Mouse (Mus musculus) forebrain, embryonic 15.5 days (tissue): Measurements from ENCODE around the gene Patj. TPM values are rescaled to one million over a fixed set of nuclear protein-coding genes. Genes with fewer than 3 reads are reported as not detected.
"Not testable (repeated sequence)": the region's sequence is repeated elsewhere in the genome, so short reads cannot be mapped to it uniquely, and the experiment has no call there.

ENCODE experiments used
- ATAC-seq: fragments of 200-750 bp; cut with Nextera tagmentation; replicated peaks from 2 replicates; pipeline ENCODE4 v1.8.0; 2017; ENCODE audit warnings: mild to moderate bottlenecking, moderate TSS enrichment, moderate library complexity
- H3K27ac ChIP-seq: fragments of 300-500 bp; sonication (generic); replicated peaks from 2 replicates; pipeline ENCODE4 v1.5.1; 2015; ENCODE audit warnings: mild to moderate bottlenecking, inconsistent platforms
- H3K27me3 ChIP-seq: fragments of 300-500 bp; sonication (generic); 2 replicates; pipeline ENCODE4 v1.6.1; 2015; ENCODE audit warnings: inconsistent platforms
- H3K36me3 ChIP-seq: fragments of 300-500 bp; sonication (generic); 2 replicates; pipeline ENCODE4 v1.6.1; 2015; ENCODE audit warnings: mild to moderate bottlenecking, inconsistent platforms
- H3K4me1 ChIP-seq: fragments of 300-500 bp; sonication (generic); 2 replicates; pipeline ENCODE4 v1.6.1; 2015; ENCODE audit warnings: inconsistent platforms
- H3K4me2 ChIP-seq: fragments of 300-500 bp; sonication (generic); replicated peaks from 2 replicates; pipeline ENCODE4 v1.6.1; 2015; ENCODE audit warnings: mild to moderate bottlenecking, inconsistent platforms
- H3K4me3 ChIP-seq: fragments of 300-500 bp; sonication (generic); 2 replicates; pipeline ENCODE4 v1.5.1; 2015; ENCODE audit warnings: mild to moderate bottlenecking, inconsistent platforms
- H3K9ac ChIP-seq: fragments of 300-500 bp; sonication (generic); replicated peaks from 2 replicates; pipeline ENCODE4 v1.6.1; 2015; ENCODE audit warnings: mild to moderate bottlenecking, inconsistent platforms
- H3K9me3 ChIP-seq: fragments of 300-500 bp; sonication (generic); 2 replicates; pipeline ENCODE4 v1.6.1; 2016; ENCODE audit warnings: inconsistent platforms
- WGBS: fragments of 180-500 bp; shearing (Covaris S2); methylation state at CpG from one replicate; pipeline ENCODE4 v1.1.7; 2015; ENCODE audit warnings: mixed read lengths; 5-methylcytosine and 5-hydroxymethylcytosine counted together
- polyA plus RNA-seq: library from polyadenylated mRNA; unstranded; fragments of >200 nt; fragmentation: Nextera tagmentation; extraction: Ambion mirVana; gene quantifications from 2 replicates; pipeline ENCODE4 v1.2.1, GENCODE M21; 2015

Patj gene
- polyA plus RNA-seq, 1 experiment from 2014 or later: 7.1 TPM

DNA sequence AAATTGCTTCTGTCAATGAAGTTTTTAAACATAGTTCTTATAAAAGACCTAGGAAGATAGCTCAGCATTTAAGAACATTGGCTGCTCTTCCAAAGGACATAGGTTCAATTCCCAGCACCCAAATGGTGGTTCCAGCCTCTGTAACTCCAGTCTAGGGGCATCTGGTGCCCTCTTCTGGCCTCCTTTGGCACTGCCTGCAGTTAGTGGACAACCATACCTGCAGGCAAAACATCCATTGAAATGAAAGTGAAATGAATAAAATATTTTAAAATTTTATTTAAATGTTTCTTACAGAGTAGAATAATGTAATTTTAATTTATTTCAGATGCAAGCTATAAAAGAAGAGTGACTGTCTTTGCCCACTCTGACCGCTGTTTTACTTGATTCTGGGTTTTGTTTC, 294.4 kb downstream of the Patj start:
- H3K4me1 ChIP-seq: peaks cover 14% of the 10 kb centered on the region
- no peak for ATAC-seq
- 90% methylated on average over 1 of the region's 1 CpGs for WGBS
- H3K9me3 ChIP-seq: no peaks in the 10 kb centered on the region
- H3K27me3 ChIP-seq: no peaks in the 10 kb centered on the region
- no peaks in the 10 kb centered on the region for H3K36me3 ChIP-seq
- H3K4me3 ChIP-seq: no peak overlapping the region
- H3K9ac ChIP-seq: no peak overlapping the region
- H3K4me2 ChIP-seq: no peak overlapping the region
- no peak overlapping the region for H3K27ac ChIP-seq

DNA sequence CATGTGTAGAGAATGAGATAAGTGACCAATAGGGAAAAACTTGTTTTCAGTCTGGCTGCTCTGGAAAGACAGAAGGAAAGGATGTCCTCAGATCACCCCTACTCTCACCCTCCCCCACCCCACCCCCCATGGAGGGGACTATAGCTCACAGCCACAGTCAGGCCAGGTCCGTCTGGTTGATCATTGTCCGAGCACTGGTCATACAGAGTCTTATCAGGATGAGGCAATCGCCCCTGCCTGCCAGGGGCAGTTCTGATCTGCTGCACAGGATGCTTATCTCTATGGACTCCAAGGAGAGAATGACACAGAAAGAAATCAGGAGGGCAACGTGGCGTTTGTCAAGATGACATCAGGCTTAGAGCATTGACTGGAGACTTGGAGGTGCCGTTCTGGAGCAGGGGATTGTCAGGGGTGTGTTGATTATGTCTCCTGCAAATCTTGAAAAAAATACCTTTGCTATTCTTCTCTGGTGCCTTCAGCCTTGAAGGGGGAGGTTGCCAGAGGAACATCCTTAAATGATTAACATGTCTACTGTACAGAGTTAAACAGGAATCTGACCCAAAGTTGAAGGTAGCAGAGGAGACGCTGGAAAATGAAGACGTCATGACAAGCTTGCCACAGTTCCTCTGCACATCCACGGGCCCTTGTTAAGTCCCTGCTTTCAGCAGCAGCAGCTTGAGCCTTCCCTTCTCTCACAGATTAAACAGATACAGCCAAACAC, 298.0 kb downstream of the Patj start:
- Histone ChIP-seq H3K9me3 (no peaks in the 10 kb centered on the region), H3K4me3 (no peak overlapping the region), H3K4me2 (no peak overlapping the region), H3K27me3 (no peaks in the 10 kb centered on the region), H3K9ac (no peak overlapping the region), H3K36me3 (no peaks in the 10 kb centered on the region), H3K4me1 (no peaks in the 10 kb centered on the region), H3K27ac (no peak overlapping the region)
- 82% methylated on average over 9 of the region's 9 CpGs for WGBS
- ATAC-seq: no peak

DNA sequence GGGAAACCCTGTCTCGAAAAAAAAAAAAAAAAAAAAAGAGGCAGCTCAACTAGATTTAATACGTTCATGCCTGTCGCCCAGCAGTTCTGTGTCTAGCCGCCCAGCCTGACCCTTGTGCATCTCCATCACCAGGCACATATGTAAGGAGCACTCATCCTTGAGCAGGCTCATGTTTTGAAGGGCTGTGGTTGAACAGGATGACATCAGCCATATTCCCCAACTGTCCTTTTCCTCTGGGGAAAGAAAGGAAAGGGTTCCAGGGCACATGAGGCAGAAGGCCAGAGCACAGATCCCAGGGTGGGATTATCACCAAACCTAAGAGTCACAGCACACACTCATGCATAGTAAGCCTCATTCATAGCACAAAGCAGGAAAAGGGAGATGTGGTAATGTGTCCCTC, 302.3 kb downstream of the Patj start:
- peaks cover 11% of the 10 kb centered on the region for H3K4me1 ChIP-seq
- no peaks in the 10 kb centered on the region for H3K9me3 ChIP-seq
- no peak overlapping the region for H3K27ac ChIP-seq
- no peak for ATAC-seq
- no peak overlapping the region for H3K4me2 ChIP-seq
- no peaks in the 10 kb centered on the region for H3K27me3 ChIP-seq
- no peaks in the 10 kb centered on the region for H3K36me3 ChIP-seq
- no peak overlapping the region for H3K9ac ChIP-seq
- no peak overlapping the region for H3K4me3 ChIP-seq
- 87% methylated on average over 4 of the region's 4 CpGs for WGBS

DNA sequence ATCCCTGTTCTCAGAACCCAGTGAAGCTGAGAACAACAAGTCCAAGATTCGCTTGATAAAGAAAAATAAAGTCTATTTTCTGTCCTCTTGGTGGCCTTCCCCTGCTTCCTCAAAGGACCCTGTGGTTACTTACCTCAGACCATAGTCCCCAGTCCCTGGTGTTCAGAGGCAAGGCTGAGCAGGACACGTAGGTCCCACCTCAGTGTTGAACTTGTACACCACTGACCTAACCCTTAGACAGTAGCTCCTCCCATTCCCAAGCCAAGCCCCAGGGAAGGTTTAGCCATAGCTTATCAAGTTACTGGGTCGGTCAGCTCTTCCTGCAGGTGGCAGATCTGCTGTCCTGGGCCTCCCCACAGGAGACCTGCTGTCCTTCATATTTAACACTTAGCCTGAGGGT, 303.3 kb downstream of the Patj start:
- no peaks in the 10 kb centered on the region for H3K36me3 ChIP-seq
- H3K9me3 ChIP-seq: no peaks in the 10 kb centered on the region
- no peak overlapping the region for H3K4me3 ChIP-seq
- 73% methylated on average over 3 of the region's 3 CpGs for WGBS
- H3K4me1 ChIP-seq: peaks cover 11% of the 10 kb centered on the region
- H3K27ac ChIP-seq: no peak overlapping the region
- ATAC-seq: no peak
- no peak overlapping the region for H3K4me2 ChIP-seq
- H3K27me3 ChIP-seq: no peaks in the 10 kb centered on the region
- no peak overlapping the region for H3K9ac ChIP-seq

DNA sequence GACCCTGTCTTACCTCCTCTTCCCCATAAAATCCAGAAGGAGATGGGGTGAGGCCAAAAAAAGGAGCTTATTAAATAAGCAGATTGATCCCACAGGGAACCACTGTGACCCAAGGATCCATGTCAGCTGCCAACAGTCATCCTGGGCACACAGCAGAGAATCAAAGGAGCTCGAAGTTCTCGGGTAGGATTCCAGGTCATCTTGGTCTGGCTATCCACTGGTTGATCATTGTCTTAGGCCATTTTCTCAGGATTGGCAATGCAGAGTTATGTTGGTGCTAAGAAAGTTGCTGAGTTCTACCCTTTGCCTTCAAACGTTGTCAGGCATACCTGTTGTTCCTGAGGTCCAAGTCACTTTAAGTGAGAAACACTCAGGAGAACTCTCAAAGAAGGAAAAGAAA, 304.6 kb downstream of the Patj start:
- no peak for ATAC-seq
- no peaks in the 10 kb centered on the region for H3K9me3 ChIP-seq
- H3K27me3 ChIP-seq: no peaks in the 10 kb centered on the region
- WGBS: 94% methylated on average over 3 of the region's 3 CpGs
- H3K4me2 ChIP-seq: no peak overlapping the region
- no peak overlapping the region for H3K4me3 ChIP-seq
- peaks cover 11% of the 10 kb centered on the region for H3K4me1 ChIP-seq
- no peaks in the 10 kb centered on the region for H3K36me3 ChIP-seq
- H3K27ac ChIP-seq: no peak overlapping the region
- no peak overlapping the region for H3K9ac ChIP-seq

DNA sequence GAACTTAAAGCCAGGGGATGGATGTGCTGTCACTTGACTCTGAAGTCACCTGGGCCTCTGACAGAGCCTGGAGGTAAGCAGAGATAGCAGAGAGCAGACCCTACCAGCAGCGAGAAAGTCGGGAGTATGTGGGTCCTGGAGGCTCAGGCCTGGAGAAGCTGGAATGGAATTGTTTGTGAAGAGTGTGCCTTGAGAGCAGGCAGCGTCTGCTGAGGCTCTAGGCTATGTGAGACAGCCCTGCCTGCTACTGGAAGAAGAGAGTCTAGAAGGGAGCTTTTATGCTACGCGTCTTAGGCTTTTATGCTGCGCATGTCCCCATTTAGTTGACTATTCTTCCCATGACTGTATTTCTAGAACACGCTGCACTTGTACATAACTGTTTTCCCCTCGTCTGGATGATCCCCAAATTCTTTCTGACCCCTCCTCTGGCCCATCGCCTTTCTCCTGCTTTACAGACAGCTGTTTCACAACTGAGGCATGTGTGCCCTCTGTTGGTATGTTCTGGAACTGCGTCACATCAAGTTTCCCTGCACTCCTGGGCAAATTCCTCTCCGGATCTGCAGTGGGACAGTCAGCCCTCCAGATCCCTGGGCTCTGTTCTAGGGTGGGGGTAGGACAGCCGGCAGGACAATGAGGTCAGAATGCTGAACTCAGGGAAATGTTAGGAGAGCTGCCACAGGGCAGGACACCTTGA, 306.8 kb downstream of the Patj start:
- Histone ChIP-seq H3K9ac (no peak overlapping the region), H3K27me3 (no peaks in the 10 kb centered on the region), H3K4me3 (no peak overlapping the region), H3K4me2 (peak overlapping the region; percentile 20; the same call in 1 of the 2 replicates), H3K4me1 (peaks cover 11% of the 10 kb centered on the region), H3K27ac (no peak overlapping the region), H3K36me3 (no peaks in the 10 kb centered on the region), H3K9me3 (no peaks in the 10 kb centered on the region)
- WGBS: 21% methylated on average over 12 of the region's 12 CpGs
- ATAC-seq: peak; percentile 76

DNA sequence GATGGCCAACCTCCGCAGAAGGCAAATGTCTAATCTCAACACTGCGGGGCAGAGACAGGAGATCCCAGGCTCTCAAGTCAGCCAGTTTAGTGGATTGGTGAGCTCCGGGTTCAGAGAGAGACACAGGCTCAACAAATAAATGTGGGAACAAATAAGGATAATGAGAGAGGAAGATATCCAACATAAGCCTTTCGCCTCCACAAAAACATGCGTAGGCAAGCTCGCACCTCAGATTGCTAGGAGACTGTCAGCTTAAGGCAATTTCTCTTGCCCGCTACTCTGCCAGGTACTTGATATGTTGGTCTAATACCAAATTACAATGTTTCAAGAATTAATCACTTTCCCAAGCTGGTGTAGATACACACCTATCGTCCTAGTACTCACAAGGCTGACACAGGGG, 315.3 kb downstream of the Patj start:
- H3K9ac ChIP-seq: no peak overlapping the region
- H3K4me2 ChIP-seq: no peak overlapping the region
- H3K27ac ChIP-seq: no peak overlapping the region
- no peak overlapping the region for H3K4me3 ChIP-seq
- H3K36me3 ChIP-seq: no peaks in the 10 kb centered on the region
- no peaks in the 10 kb centered on the region for H3K9me3 ChIP-seq
- no peaks in the 10 kb centered on the region for H3K4me1 ChIP-seq
- WGBS: 96% methylated on average over 8 of the region's 8 CpGs
- H3K27me3 ChIP-seq: no peaks in the 10 kb centered on the region
- no peak for ATAC-seq

DNA sequence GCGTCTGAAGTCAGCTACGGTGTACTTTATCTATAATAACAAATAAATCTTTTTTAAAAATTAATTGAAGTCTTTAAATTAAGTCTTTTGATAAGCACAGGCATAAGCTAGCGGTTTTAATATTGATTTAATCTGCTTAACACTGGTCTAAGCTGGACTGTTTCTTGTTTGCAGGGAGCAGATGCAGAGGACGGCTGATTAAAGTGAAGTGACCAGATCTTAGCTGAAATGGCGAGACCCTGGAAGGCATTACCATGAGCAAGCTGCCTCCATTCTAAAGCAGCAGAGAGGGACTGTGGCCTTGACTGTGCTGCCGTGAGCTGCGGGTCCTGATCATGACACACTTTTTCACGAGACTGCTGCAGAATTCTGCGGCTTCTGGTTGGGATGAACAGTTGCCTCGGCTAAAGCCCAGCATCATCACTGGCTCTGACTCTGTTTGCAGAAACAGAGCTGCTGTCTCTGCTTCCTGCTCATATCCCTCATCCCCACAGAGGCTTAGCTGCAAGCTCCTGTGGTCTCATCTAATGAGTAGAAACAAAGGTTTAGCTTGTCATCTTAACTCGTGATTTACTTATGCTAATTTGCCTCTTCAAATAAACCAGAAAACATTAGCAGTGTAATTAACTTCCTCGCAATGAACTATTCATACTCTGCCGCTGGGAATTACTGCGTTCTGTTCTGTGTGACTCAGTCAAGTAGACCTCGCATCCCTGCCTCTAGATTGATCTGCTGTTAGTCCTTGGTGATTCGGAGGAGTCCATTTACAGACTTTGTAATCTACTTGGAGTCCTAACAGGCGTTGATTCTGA, 322.4 kb downstream of the Patj start:
- no peaks in the 10 kb centered on the region for H3K9me3 ChIP-seq
- WGBS: 57% methylated on average over 17 of the region's 17 CpGs
- H3K27me3 ChIP-seq: no peaks in the 10 kb centered on the region
- H3K36me3 ChIP-seq: no peaks in the 10 kb centered on the region
- no peaks in the 10 kb centered on the region; the same call in 1 of the 2 replicates for H3K4me1 ChIP-seq
- no peak overlapping the region for H3K27ac ChIP-seq
- no peak overlapping the region for H3K4me2 ChIP-seq
- no peak overlapping the region for H3K9ac ChIP-seq
- ATAC-seq: peak; percentile 58
- H3K4me3 ChIP-seq: no peak overlapping the region

DNA sequence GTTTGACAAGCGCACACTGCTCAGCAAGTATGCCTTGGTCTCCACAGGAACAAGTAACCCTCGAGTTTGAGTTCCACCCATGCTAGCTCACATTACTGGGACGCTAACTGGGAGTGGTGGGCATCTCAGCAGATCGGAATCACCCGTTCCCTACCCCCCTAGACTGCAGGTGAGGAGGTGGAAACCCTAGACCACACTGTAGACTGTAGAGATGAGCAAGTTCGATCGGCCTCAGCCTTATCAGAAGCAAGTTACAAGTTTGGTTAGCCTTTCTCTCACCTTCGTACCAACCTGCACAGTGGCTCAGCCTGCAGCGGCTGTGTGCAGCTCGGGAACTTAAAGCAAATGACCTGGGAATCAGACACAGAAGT, 322.9 kb downstream of the Patj start:
- H3K27ac ChIP-seq: no peak overlapping the region
- H3K27me3 ChIP-seq: no peaks in the 10 kb centered on the region
- no peak for ATAC-seq
- no peak overlapping the region for H3K9ac ChIP-seq
- H3K36me3 ChIP-seq: no peaks in the 10 kb centered on the region
- WGBS: 83% methylated on average over 10 of the region's 10 CpGs
- no peaks in the 10 kb centered on the region; the same call in 1 of the 2 replicates for H3K4me1 ChIP-seq
- H3K4me2 ChIP-seq: no peak overlapping the region
- no peaks in the 10 kb centered on the region for H3K9me3 ChIP-seq
- no peak overlapping the region for H3K4me3 ChIP-seq

DNA sequence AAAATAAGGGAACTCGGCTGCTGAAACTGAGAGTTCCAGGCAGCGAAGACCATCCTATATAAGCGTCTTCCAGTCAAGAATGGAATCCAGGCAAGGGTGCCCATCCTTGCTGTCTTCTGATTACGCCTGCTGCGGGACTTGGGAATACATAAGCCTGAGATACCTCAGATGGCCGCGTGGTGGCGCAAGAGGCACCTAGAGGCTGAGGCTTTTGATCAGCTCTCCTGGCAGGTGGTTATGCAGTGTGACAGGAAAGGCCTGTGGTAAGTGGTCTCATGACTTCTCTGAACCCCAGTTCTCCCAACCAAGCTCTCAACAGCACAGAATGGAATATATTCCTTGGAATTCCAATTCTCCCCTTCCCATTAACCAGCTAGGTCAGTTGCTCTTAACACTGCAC, 326.9 kb downstream of the Patj start:
- Histone ChIP-seq H3K4me1 (peaks cover 11% of the 10 kb centered on the region), H3K4me3 (no peak overlapping the region), H3K27ac (no peak overlapping the region), H3K4me2 (no peak overlapping the region), H3K9ac (no peak overlapping the region), H3K27me3 (peaks cover 17% of the 10 kb centered on the region), H3K36me3 (no peaks in the 10 kb centered on the region), H3K9me3 (no peaks in the 10 kb centered on the region)
- peak; percentile 47; the same call in 1 of the 2 replicates for ATAC-seq
- WGBS: 13% methylated on average over 8 of the region's 8 CpGs

DNA sequence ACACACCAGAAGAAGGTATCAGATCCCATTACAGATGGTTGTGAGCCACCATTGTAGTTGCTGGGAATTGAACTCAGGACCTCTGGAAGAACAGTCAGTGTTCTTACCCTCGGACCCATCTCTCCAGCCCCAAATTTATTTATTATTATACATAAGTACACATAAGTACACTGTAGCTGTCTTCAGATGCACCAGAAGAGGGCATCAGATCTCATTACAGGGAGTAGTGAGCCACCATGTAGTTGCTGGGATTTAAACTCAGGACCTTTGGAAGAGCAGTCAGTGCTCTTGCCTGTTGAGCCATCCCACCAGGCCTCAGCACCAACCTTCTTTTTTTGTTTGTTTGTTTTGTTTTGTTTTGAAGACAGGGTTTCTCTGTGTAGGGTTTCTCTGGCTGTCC, 329.1 kb downstream of the Patj start:
- Histone ChIP-seq H3K27me3 (peaks cover 29% of the 10 kb centered on the region), H3K4me1 (peaks cover 20% of the 10 kb centered on the region)
- not testable (repeated sequence) for ATAC-seq, H3K36me3 ChIP-seq, H3K4me2 ChIP-seq, H3K4me3 ChIP-seq, H3K27ac ChIP-seq, H3K9ac ChIP-seq, H3K9me3 ChIP-seq
- 95% methylated on average over 1 of the region's 1 CpGs for WGBS

DNA sequence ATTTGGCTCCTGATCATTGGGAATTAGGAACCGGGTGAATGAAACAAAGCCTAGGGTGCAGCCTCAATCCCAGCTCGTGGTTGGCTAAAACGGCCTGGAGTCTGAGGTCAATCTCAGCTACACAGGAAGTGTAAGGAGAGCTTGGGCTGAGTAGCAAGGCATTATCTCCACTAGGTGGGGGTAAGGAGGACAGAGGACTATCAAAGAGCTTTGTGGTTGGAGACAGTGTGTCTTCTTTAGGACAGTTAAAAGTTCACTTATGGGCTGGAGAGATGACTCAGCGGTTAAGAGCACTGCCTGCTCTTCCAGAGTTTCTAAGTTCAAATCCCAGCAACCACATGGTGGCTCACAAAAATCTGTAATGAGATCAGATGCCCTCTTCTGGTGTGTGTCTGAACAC, 329.9 kb downstream of the Patj start:
- no peaks in the 10 kb centered on the region for H3K36me3 ChIP-seq
- no peak overlapping the region for H3K4me2 ChIP-seq
- H3K9me3 ChIP-seq: no peaks in the 10 kb centered on the region
- H3K27me3 ChIP-seq: peaks cover 29% of the 10 kb centered on the region
- H3K27ac ChIP-seq: no peak overlapping the region
- H3K4me3 ChIP-seq: no peak overlapping the region
- WGBS: 52% methylated on average over 4 of the region's 4 CpGs
- ATAC-seq: no peak
- no peak overlapping the region for H3K9ac ChIP-seq
- peaks cover 20% of the 10 kb centered on the region for H3K4me1 ChIP-seq
